Mouse (Mus musculus): ENCODE measurements at regions not wholly inside any gene's neighbourhood (a gene's known extent, or its start where the extent isn't known, plus 50 kb on each side); places are given as distances from the start of the nearest gene placed in this dataset.
A peak's percentile ranks its signal among the peaks of the same experiment; 100 is the strongest.

- no peak for DNase-seq
Observed at GRCm38 (mm10) chr14:25392412-25392811, 66.6 kb upstream of the Zmiz1 start.

DNA sequence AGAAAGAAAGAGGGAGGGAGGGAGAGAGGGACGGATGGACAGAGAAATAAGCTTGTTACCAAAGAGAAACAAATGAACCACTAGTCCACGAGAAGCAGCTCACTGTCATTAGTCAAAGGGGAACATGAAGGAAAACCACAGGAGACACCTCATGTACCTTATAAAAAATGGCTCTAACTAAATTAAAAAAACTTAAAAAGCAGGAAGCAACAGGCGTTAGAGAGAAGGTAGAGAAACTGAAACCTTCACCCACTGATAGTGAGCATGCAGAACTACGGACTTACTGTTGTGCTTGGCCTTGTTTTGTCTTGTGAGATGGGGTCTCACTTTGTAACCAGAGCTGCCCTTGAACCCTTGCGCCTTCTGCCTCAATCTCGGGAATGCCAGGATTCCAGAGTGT lies 66.0 kb upstream of the Zmiz1 start:
- DNase-seq, result no peak

DNA sequence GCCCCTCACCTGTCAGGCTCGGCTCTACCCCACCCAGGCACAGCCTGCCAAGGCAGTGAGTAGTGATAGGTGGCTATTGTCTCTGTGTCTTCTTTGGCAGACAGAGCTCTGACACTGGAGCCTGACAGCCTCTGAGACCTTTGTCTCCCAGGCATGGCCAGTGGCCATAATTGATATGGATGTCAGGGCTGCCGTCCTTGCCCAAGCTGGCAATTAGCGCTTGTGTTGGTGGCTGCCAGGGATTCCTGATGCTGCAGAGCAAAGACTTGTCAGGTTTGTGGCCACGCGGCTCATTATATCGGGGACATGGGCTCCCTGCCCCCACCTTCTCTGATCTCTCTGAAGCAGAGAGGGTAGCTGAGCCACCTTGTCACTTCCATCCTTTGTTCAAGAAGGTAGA lies 64.1 kb upstream of the Zmiz1 start:
- peak; percentile 77 for DNase-seq

DNA sequence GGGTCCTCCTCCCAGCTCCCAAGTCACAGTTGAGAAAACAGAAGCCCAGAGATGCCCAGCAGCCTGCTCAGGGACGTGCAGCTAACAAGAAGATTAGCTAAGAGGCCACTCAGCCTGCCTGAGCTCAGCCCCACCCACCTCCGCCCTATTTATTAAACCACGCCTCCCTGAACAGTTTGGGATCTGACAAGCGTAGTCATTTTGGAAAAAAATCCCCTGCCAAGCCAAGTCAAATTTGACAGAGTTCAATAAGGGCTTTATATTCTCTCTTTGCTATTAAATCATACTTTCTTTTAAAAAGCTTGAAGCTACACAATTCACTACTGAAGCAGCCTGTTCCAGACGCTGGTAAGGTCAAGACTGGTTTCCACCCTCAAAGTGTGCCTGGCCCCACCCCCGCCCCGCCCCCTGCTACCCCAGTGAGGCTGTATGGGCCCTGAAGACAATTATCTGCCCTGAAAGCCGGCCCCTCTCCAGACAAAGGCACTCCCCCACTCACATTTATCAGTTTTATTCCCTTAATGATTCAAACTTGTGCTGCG lies 61.9 kb upstream of the Zmiz1 start:
- peak; percentile 95 for DNase-seq

DNA sequence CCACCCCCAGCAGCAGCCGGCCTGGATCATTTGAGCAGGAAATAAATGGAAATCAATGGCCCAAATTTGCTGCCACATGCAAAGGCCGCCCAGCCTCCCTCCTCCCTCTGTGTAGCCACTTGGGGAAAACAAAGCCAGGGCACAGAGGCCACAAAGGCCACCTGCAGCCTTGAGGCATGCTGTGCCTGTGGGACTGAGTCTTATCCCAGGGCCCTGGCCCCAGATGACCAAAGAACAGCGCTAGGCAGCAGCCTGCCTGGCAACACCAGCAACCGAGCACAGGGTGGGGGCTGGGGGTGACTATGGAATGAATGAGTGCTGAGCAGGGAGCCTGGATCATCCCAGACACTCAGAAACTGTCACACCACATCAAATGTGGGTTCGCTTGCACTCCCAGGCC lies 61.2 kb upstream of the Zmiz1 start:
- DNase-seq, result peak; percentile 88

DNA sequence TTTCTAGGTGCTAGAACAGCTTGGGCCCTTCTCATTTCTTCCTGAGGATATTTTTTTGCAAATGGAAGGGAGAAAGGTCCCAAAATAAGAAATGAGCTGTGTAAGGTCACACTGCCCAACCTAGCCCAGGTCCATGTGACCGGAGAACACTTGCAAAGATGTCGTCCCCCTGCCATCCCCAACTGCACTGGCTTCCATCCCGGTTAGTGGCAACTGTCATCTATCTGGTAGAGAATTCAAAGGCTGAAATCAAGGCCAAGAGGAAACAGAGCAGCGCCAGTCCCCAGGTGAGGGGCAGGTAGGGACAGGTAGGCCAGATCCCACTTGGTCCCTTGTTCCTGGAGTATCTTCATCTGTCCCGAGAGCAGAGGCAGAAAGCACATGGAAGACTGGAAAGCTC lies 60.2 kb upstream of the Zmiz1 start:
- no peak for DNase-seq

DNA sequence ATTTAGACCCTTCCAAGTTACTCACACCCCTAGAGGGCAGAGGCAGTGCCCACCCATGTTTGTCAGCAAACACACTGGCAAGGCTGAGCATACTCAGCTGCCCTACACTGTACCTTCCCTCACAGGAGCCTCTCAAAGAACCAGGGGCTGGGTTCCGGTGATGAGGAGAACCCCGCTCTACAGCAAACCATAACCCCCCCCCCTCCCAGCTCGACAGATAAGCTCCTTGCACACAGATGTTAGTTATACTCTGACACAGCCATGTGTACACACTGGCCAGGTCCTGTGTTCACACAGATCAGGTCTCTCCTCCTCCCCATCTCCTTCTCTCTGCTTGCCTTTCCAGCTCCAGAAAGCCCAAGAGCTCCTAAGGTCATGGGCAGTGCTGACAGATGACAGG lies 59.7 kb upstream of the Zmiz1 start:
- DNase-seq, result no peak

- DNase-seq, result no peak
Observed at GRCm38 (mm10) chr14:25401104-25401963, 57.7 kb upstream of the Zmiz1 start.

DNA sequence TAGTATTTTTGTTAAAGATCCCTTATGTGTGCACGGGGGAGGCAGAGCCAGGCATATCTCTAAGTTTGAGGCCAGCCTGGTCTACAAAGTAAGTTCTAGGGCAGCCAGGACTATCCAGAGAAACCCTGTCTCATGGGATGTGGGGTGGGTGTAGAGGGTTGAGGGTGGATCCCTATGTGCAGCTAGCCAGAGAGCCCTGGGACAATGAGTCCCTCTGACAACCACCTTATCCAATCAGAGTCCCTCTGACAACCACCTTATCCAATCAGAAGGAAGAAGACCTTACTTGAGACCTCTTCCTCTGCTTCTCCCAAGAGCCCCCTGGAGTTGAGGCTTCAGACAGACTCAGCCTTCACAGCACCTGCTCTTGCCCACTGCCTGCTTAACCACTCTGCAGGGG lies 56.6 kb upstream of the Zmiz1 start:
- no peak for DNase-seq

- no peak for DNase-seq
Observed at GRCm38 (mm10) chr14:25405191-25405590, 53.8 kb upstream of the Zmiz1 start.

DNA sequence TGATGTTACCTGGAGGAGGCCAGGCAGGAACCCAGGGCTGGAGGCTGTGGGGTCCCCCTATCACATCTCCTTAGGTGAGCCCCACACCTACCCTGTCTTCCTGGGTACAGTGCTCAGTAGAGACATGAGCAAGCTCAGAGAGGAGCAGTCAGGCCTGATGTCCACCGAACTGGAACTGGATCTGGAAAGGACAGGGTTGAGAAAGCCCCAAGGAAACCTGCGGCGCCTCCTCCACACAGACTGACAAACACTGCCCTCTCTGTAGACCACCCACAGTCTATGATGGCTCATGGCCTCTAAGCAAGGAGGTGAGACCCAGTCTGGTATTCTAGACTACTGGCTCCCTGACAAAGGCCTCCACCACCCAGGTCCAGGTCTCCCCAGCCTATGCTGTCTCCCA lies 52.9 kb upstream of the Zmiz1 start:
- no peak for DNase-seq

DNA sequence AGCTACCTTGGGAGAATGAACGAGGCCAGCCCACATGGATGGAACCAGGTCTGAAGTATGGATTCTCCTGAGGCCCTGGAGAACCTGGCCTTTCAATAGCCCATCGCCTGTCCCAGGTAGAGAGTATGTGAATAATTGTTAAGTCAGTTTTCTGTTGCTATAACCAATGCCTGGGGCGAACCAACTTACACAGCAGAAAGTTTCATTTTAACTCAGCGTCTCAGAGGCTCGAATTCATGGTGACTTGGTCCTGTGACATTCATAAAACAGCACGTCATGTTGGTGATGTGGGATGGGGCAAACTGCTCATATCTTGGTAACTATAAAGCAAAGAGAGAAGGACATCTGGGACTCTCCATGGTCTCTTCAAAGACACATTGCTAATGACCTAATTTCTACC lies 52.4 kb upstream of the Zmiz1 start:
- no peak for DNase-seq

- DNase-seq, result no peak
Observed at GRCm38 (mm10) chr14:25407111-25407510, 51.9 kb upstream of the Zmiz1 start.

Data from retina, postnatal 1 day (tissue).